Comparison of ENCODE assay signal across 8 mouse cellular contexts in the genomic region with DNA sequence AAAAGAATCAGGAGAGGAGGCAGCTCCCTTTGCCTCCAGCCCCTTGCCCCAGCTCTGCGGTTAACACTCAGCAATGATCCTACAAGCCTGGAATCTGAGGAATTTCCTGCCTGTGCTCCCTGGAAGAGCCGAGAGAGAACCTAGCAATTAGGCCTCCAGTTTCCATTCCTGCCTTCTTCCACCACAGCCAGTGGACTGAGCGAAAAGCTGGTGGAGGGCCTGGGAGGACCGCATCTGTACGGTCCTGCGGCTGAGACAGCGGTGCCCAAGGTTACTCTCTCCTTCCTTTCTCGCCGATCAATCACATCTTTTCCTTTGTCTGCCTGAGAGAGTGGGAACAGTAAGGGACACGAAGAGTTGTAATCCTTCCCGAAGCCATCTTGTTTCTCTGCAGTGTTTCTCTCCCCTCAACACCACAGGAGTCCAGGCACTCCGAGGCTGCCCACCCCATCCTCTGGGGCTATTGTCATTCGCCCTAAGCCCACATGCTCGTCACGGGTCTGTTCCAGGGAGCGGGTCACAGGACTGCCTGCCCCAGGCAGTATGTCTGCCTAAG. TPM values are rescaled to one million over a fixed set of nuclear protein-coding genes. Genes with fewer than 3 reads are reported as not detected.
DNase-seq lines count a peak whose midpoint lies in the region; ATAC-seq and TF ChIP-seq lines count a peak whose summit lies in the region.

No protein-coding gene starts in this region.

- 82% methylated on average over 16 of the region's 16 CpGs for WGBS in spleen, adult 2 months
- 6% methylated on average over 16 of the region's 16 CpGs for WGBS in kidney, embryonic 15.5 days

- peak overlapping the region; percentile 19 for H3K9ac ChIP-seq in kidney, embryonic 15.5 days

- no peak for TF ChIP-seq CTCF in spleen, adult 2 months (IDR thresholded peaks at IDR 0.05; ENCODE audit: extremely low read depth, insufficient read depth, insufficient read length, insufficient replicate concordance)

- no peak for TF ChIP-seq POLR2A in spleen, adult 2 months (IDR thresholded peaks at IDR 0.05; ENCODE audit: low read depth, low read length)

- H3K4me1 ChIP-seq in spleen, adult 2 months (ENCODE audit: control insufficient read depth, insufficient read depth, insufficient read length) = no peaks in the 10 kb centered on the region; the same call in 1 of the 2 replicates
- peaks cover 68% of the 10 kb centered on the region for H3K4me1 ChIP-seq in kidney, embryonic 15.5 days

- H3K4me3 ChIP-seq in spleen, adult 2 months (ENCODE audit: extremely low read depth, insufficient read depth, insufficient read length) = no peak overlapping the region
- H3K4me3 ChIP-seq in kidney, embryonic 15.5 days (replicated peaks) = no peak overlapping the region

- H3K36me3 ChIP-seq in spleen, adult 2 months (ENCODE audit: control insufficient read depth, insufficient read depth, low read length) = no peaks in the 10 kb centered on the region
- H3K36me3 ChIP-seq in kidney, embryonic 15.5 days = peaks cover 3% of the 10 kb centered on the region; the same call in 1 of the 2 replicates

- DNase-seq in spleen, adult 2 months (ENCODE audit: low read depth in 1 of 2, low spot score in 2 of 2) = no peak
- no peak for DNase-seq in spleen, adult 12 weeks (ENCODE audit: low spot score)
- peak; percentile 67 for DNase-seq in heart, adult 8-10 months (ENCODE audit: low spot score)
- DNase-seq in lung, postnatal 36 days = peak; percentile 65
- DNase-seq in right cerebral cortex, postnatal 25 days = no peak
- no peak for DNase-seq in right cerebral cortex, adult 2 months (ENCODE audit: low spot score in 2 of 2)
- DNase-seq in spleen, postnatal 36 days (ENCODE audit: low spot score in 2 of 2) = no peak

- peak; percentile 81 for ATAC-seq in kidney, embryonic 15.5 days (replicated peaks; ENCODE audit: low FRiP score)

- H3K27me3 ChIP-seq in spleen, adult 2 months (ENCODE audit: control insufficient read depth, insufficient read depth, low read length) = no peaks in the 10 kb centered on the region
- no peaks in the 10 kb centered on the region for H3K27me3 ChIP-seq in kidney, embryonic 15.5 days

- no peaks in the 10 kb centered on the region for H3K9me3 ChIP-seq in kidney, embryonic 15.5 days (replicated peaks)

- peak overlapping the region; percentile 57 for H3K27ac ChIP-seq in spleen, adult 2 months (ENCODE audit: insufficient read depth, low read length)
- H3K27ac ChIP-seq in kidney, embryonic 15.5 days = peak overlapping the region; percentile 98

- H3K4me2 ChIP-seq in kidney, embryonic 15.5 days = peak overlapping the region; percentile 31

RNA-seq across cellular contexts. Expression of a gene that starts 23.8 kb away (rescaled TPM):
- polyA plus RNA-seq in spleen, adult 2 months (2012; rRNA removed) = 6.0 and 6.5 TPM in 2 replicates
- total RNA-seq in heart, adult 8-10 months (2022) = 1 to 10 TPM; 4.8 to 5.5 (median 5.1) TPM
- polyA plus RNA-seq in kidney, embryonic 15.5 days (2015; fragmentation: Nextera tagmentation; extraction: Ambion mirVana) = 17.2 and 18.5 TPM in 2 replicates

Comparison
In these comparisons a context has a peak if more than half of its experiments do, and no peak if none do; other contexts are left out.
1. DNase-seq: peak in heart, adult 8-10 months (single experiment) and lung, postnatal 36 days (single experiment); none in spleen, adult 2 months (0 of 2), spleen, adult 12 weeks (single experiment), right cerebral cortex, postnatal 25 days (single experiment), right cerebral cortex, adult 2 months (0 of 2) and spleen, postnatal 36 days (0 of 2).